Comparison of ENCODE assay signal across 40 mouse cellular contexts in the genomic region with DNA sequence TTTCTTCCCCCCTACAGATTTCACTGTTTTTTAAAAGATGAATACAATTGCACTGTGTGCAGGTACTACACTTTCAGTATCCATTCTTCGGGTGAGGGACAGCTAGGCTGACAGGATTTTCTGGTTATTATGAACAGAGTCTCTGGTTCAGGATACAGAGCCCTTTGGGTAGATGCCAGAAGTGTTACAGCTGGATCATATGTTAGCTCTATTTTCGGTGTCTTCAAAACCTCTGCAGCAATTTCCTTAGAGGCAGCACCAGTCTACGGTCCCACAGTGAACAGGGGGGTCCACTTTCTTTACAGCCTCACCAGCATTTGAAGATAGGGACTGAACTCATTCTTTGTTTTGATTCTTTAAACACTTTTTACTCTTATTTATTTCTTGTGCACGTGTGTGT. TPM values are rescaled to one million over a fixed set of nuclear protein-coding genes. Genes with fewer than 3 reads are reported as not detected.
"Had no signal": no experiment of that assay in that cellular context is flagged by ENCODE, and none has a peak within 500 bp of the region (broad histone marks: within the 10 kb centered on the region; RNA-seq: fewer than 3 reads in every experiment).

No protein-coding gene starts in this region.

- ATAC-seq: hindbrain, postnatal 0 days; intestine, embryonic 16.5 days had no signal

- H3K9ac ChIP-seq: heart, embryonic 12.5 days; hindbrain, embryonic 13.5 days; hindbrain, embryonic 15.5 days; kidney, embryonic 15.5 days; limb, embryonic 13.5 days; liver, embryonic 13.5 days; liver, embryonic 15.5 days had no signal

- DNase-seq: gastrocnemius, postnatal 14 days; gastrocnemius, postnatal 36 days; heart, adult 18-20 months; heart, postnatal 10 days; kidney, adult 11 months; kidney, adult 2 months; kidney, adult 9 months; kidney, postnatal 14 days; kidney, postnatal 36 days; layer of hippocampus, adult 9-11 months; layer of hippocampus, postnatal 36 days; liver; liver, embryonic 13.5 days had no signal

- H3K4me3 ChIP-seq: heart, embryonic 10.5 days; heart, embryonic 12.5 days; hindbrain, embryonic 13.5 days; hindbrain, embryonic 15.5 days; kidney, embryonic 15.5 days; limb, embryonic 13.5 days; liver, embryonic 13.5 days; liver, embryonic 15.5 days had no signal

- H3K9me3 ChIP-seq: heart, embryonic 10.5 days; heart, embryonic 12.5 days; hindbrain, embryonic 13.5 days; hindbrain, embryonic 15.5 days; kidney, embryonic 15.5 days; limb, embryonic 13.5 days; liver, embryonic 13.5 days; liver, embryonic 15.5 days had no signal

- H3K4me2 ChIP-seq: heart, embryonic 12.5 days; hindbrain, embryonic 13.5 days; hindbrain, embryonic 15.5 days; kidney, embryonic 15.5 days; limb, embryonic 13.5 days; liver, embryonic 11.5 days; liver, embryonic 13.5 days; liver, embryonic 15.5 days had no signal

- H3K36me3 ChIP-seq: heart, embryonic 10.5 days; heart, embryonic 12.5 days; hindbrain, embryonic 13.5 days; hindbrain, embryonic 15.5 days; kidney, embryonic 15.5 days; limb, embryonic 13.5 days; liver, embryonic 13.5 days; liver, embryonic 15.5 days had no signal

- H3K27ac ChIP-seq: heart, embryonic 10.5 days; hindbrain, embryonic 13.5 days; hindbrain, embryonic 15.5 days; hindbrain, postnatal 0 days; kidney, embryonic 15.5 days; kidney, postnatal 0 days; limb, embryonic 13.5 days; liver, embryonic 13.5 days; liver, embryonic 15.5 days had no signal

- H3K27me3 ChIP-seq: heart, embryonic 12.5 days; hindbrain, embryonic 13.5 days; hindbrain, embryonic 15.5 days had no signal

RNA-seq across cellular contexts. Expression of gene Olfr288, which starts 10.9 kb away (rescaled TPM):
- total RNA-seq: gastrocnemius, adult 18-20 months; gastrocnemius, postnatal 14 days; gastrocnemius, postnatal 36 days; heart, adult 18-20 months; heart, adult 8-10 months; heart, postnatal 10 days; heart, postnatal 25 days; hematopoietic stem cell, adult 5-6 weeks; hindbrain, postnatal 0 days; layer of hippocampus, adult 8-10 months; layer of hippocampus, postnatal 14 days; left cerebral cortex, adult 18-20 months; left cerebral cortex, postnatal 10 days; left cerebral cortex, postnatal 25 days had no signal
- polyA plus RNA-seq: gonadal fat pad, adult 2 months; heart, embryonic 10.5 days; heart, embryonic 12.5 days; heart, embryonic 14.5 days; heart, embryonic 16.5 days; hindbrain, embryonic 11.5 days; hindbrain, embryonic 13.5 days; hindbrain, embryonic 15.5 days; hindbrain, postnatal 0 days; intestine, embryonic 14.5 days; intestine, embryonic 16.5 days; kidney, adult 2 months; kidney, embryonic 15.5 days; kidney, postnatal 0 days; large intestine, adult 2 months; limb, embryonic 11.5 days; limb, embryonic 13.5 days; liver, embryonic 11.5 days; liver, embryonic 13.5 days; liver, embryonic 15.5 days had no signal

RNA-seq across cellular contexts. Expression of gene Ccdc184, which starts 17.5 kb away (rescaled TPM):
- total RNA-seq: gastrocnemius, adult 18-20 months; gastrocnemius, postnatal 14 days; gastrocnemius, postnatal 36 days had no signal
- polyA plus RNA-seq: liver, embryonic 11.5 days had no signal

RNA-seq across cellular contexts. Expression of gene Gm44579, which starts 36.3 kb away (rescaled TPM):
- total RNA-seq: gastrocnemius, adult 18-20 months; gastrocnemius, postnatal 14 days; gastrocnemius, postnatal 36 days; heart, adult 18-20 months; heart, adult 8-10 months; heart, postnatal 10 days; heart, postnatal 25 days; hematopoietic stem cell, adult 5-6 weeks; hindbrain, postnatal 0 days; layer of hippocampus, postnatal 36 days; left cerebral cortex, postnatal 10 days; left cerebral cortex, postnatal 25 days had no signal
- polyA plus RNA-seq: gonadal fat pad, adult 2 months; heart, embryonic 10.5 days; heart, embryonic 12.5 days; heart, embryonic 14.5 days; heart, embryonic 16.5 days; hindbrain, embryonic 11.5 days; hindbrain, embryonic 13.5 days; hindbrain, embryonic 15.5 days; intestine, embryonic 14.5 days; intestine, embryonic 16.5 days; kidney, adult 2 months; kidney, embryonic 15.5 days; kidney, postnatal 0 days; large intestine, adult 2 months; limb, embryonic 11.5 days; limb, embryonic 13.5 days; liver, embryonic 11.5 days; liver, embryonic 13.5 days; liver, embryonic 15.5 days had no signal

RNA-seq across cellular contexts. Expression of gene Olfr287, which starts 36.4 kb away (rescaled TPM):
- total RNA-seq: gastrocnemius, adult 18-20 months; gastrocnemius, postnatal 14 days; gastrocnemius, postnatal 36 days; heart, adult 18-20 months; heart, adult 8-10 months; heart, postnatal 10 days; heart, postnatal 25 days; hematopoietic stem cell, adult 5-6 weeks had no signal
- polyA plus RNA-seq: gonadal fat pad, adult 2 months; heart, embryonic 10.5 days; heart, embryonic 12.5 days; heart, embryonic 14.5 days; heart, embryonic 16.5 days; hindbrain, embryonic 11.5 days; hindbrain, embryonic 13.5 days; intestine, embryonic 14.5 days; intestine, embryonic 16.5 days; kidney, adult 2 months; kidney, embryonic 15.5 days; kidney, postnatal 0 days; limb, embryonic 11.5 days; limb, embryonic 13.5 days; liver, embryonic 11.5 days; liver, embryonic 13.5 days; liver, embryonic 15.5 days had no signal
